Mouse (Mus musculus) midbrain, postnatal 0 days (tissue): ENCODE measurements around the gene Gabra3. TPM values are rescaled to one million over a fixed set of nuclear protein-coding genes. Genes with fewer than 3 reads are reported as not detected.
A peak's percentile ranks its signal among the peaks of the same experiment; 100 is the strongest.

ENCODE experiments used
- ATAC-seq: fragments of 200-750 bp; cut with Nextera tagmentation; 2 replicates; pipeline ENCODE4 v1.8.0; 2017; ENCODE audit warnings: moderate number of reproducible peaks, mild to moderate bottlenecking, moderate TSS enrichment, moderate library complexity; ENCODE audit not compliant: low FRiP score
- DNase-seq: peaks from one replicate; pipeline ENCODE4 v3.0.0-alpha.2; 2015; ENCODE audit warnings: low spot score
- H3K27ac ChIP-seq: fragments of 300-500 bp; sonication (generic); 2 replicates; pipeline ENCODE4 v1.5.1; 2014; ENCODE audit warnings: low read depth, mild to moderate bottlenecking, low read length, mixed read lengths
- H3K27me3 ChIP-seq: fragments of 300-500 bp; sonication (generic); 2 replicates; pipeline ENCODE4 v1.6.1; 2014; ENCODE audit warnings: low read length, control low read depth, mixed read lengths; ENCODE audit not compliant: insufficient read depth
- H3K36me3 ChIP-seq: fragments of 300-500 bp; sonication (generic); 2 replicates; pipeline ENCODE4 v1.6.1; 2014; ENCODE audit warnings: low read length, control low read depth, mixed read lengths; ENCODE audit not compliant: insufficient read depth
- H3K4me1 ChIP-seq: fragments of 300-500 bp; sonication (generic); 2 replicates; pipeline ENCODE4 v1.6.1; 2014; ENCODE audit warnings: mild to moderate bottlenecking, control low read depth, antibody characterized with exemption, low read length, mixed read lengths; ENCODE audit not compliant: insufficient read depth
- H3K4me2 ChIP-seq: fragments of 300-500 bp; sonication (generic); 2 replicates; pipeline ENCODE4 v1.6.1; 2014; ENCODE audit warnings: low read depth, mild to moderate bottlenecking, low read length, mixed read lengths; ENCODE audit not compliant: poor library complexity, severe bottlenecking
- H3K4me3 ChIP-seq: fragments of 300-500 bp; sonication (generic); 2 replicates; pipeline ENCODE4 v1.5.1; 2014; ENCODE audit warnings: low read depth, mild to moderate bottlenecking, low read length, moderate library complexity
- H3K9ac ChIP-seq: fragments of 300-500 bp; sonication (generic); replicated peaks from 2 replicates; pipeline ENCODE4 v1.6.1; 2014; ENCODE audit warnings: mild to moderate bottlenecking, low read length, moderate library complexity, mixed read lengths; ENCODE audit not compliant: poor library complexity, severe bottlenecking
- H3K9me3 ChIP-seq: fragments of 300-500 bp; sonication (generic); 2 replicates; pipeline ENCODE4 v1.6.1; 2016; ENCODE audit warnings: low read length, control low read depth
- CTCF ChIP-seq: IDR thresholded peaks from 2 replicates; pipeline ENCODE4 v1.5.1; 2016; ENCODE audit warnings: antibody characterized with exemption, mild to moderate bottlenecking
- whole genome bisulfite sequencing: fragments of 180-500 bp; shearing (Covaris S2); extraction: QIAGEN DNeasy Blood & Tissue Kit; methylation state at CpG from one replicate; pipeline ENCODE4 v1.1.7; 2014; 5-methylcytosine and 5-hydroxymethylcytosine counted together
- microRNA counts: library from miRNA; unstranded; fragments of <30 nt; microRNA quantifications from one replicate; lab custom pipeline; 2015
- microRNA-seq: library from miRNA; unstranded; fragments of <30 nt; microRNA quantifications from one replicate; pipeline ENCODE4, GENCODE M21; 2016; ENCODE audit warnings: borderline number of aligned reads
- polyA plus RNA-seq: library from polyadenylated mRNA; unstranded; fragments of >200 nt; fragmentation: Nextera tagmentation; extraction: Ambion mirVana; gene quantifications from 2 replicates; pipeline ENCODE4 v1.2.1, GENCODE M21; 2015
- total RNA-seq: library from RNA; depleted of rRNA; stranded (reverse); fragments of >200 nt; gene quantifications from 2 replicates; pipeline ENCODE4 v1.2.3, GENCODE M21; 2014; rRNA removed

The Gabra3 gene
- total and polyA plus RNA-seq, 2 experiments from 2014 or later = 45.1 to 56.3 TPM

DNA sequence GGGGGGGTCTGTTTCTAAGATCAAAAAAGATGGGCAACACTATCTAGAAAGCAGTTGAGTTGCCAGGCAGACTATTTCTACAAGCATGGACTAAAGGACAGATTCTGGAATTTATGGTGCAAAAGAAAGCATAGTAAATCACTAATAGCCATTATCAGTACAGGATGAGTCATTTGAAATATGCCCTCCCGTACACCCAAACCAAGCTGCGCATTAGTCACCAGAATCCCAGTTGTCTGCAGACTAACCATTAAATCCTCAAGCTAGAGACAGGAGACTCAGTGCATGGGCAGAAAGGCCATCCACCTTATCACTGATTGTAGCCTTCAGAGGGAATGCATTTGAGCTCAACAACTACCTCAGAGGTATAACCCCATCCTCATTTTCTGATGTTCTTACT lies 166.8 kb downstream of the Gabra3 start:
- Histone ChIP-seq H3K9ac (no peak overlapping the region), H3K4me3 (no peak overlapping the region), H3K4me1 (no peaks in the 10 kb centered on the region), H3K4me2 (no peak overlapping the region), H3K27ac (no peak overlapping the region), H3K9me3 (no peaks in the 10 kb centered on the region), H3K36me3 (no peaks in the 10 kb centered on the region), H3K27me3 (no peaks in the 10 kb centered on the region)
- ATAC-seq = no peak
- 90% methylated on average over 2 of the region's 2 CpGs for WGBS
- no peak for TF ChIP-seq CTCF
- no peak for DNase-seq

DNA sequence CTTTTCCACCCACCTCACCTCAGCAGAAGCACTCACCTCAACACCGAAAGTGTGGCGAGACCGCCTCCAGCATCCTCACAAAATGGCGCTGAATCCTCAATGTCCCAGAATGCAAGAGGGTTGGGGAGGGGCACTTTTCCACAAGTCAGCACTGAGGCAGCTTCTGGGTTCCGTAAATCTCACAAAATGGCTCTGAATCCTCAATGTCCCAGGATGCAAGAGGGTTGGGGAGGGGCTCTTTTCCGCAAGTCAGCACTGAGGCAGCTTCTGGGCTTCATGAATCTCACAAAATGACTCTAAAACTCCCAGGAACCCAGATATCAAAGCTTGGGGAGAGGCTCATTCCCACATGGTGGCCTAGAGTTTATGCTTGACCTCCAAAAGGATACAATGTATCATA lies 269.9 kb downstream of the Gabra3 start, which contains the start of gene Magea10:
Gene Magea10 (minus strand): TSS at position 101 of the 400 bp plus-strand sequence.
- H3K36me3 ChIP-seq = no peaks in the 10 kb centered on the region
- ATAC-seq (no peak), DNase-seq (no peak)
- TF ChIP-seq CTCF = no peak
- no peak within 1 kb of the TSS for H3K27ac ChIP-seq
- 93% methylated on average over 6 of the region's 6 CpGs for WGBS
- H3K27me3 ChIP-seq = no peaks in the 10 kb centered on the region
- no peaks in the 10 kb centered on the region for H3K4me1 ChIP-seq
- H3K9me3 ChIP-seq = no peaks in the 10 kb centered on the region
- no peak within 1 kb of the TSS for H3K4me2 ChIP-seq
- no peak within 1 kb of the TSS for H3K4me3 ChIP-seq
- no peak within 1 kb of the TSS for H3K9ac ChIP-seq

MicroRNAs within 50 kb of the gene (microRNA counts, 519-probe panel; counts per million panel counts)
- microRNA mmu-miR-105 (lab: Ali Mortazavi, UCI) (528 counts per million, percentile 58 among the panel's probes with 10 or more counts), microRNA mmu-miR-767 (lab: Ali Mortazavi, UCI) (528 counts per million, percentile 58 among the panel's probes with 10 or more counts)

Small RNA genes within 50 kb of the gene (microRNA-seq; reads per million reads assigned to microRNA genes)
- gene Mir105 (not detected), gene Mir767 (not detected)

Other genes with a start within 250 kb of the Gabra3 start
- gene Gabrq, start 168.3 kb upstream of the Gabra3 start, total RNA-seq = 9.9 and 10.3 TPM in 2 replicates
- 4.6 and 4.9 TPM in 2 replicates for gene Gabrq, start 168.3 kb upstream of the Gabra3 start, polyA plus RNA-seq